In genomic region chr9:59551620-59552031, GRCm38 (mm10) we compare ENCODE assay signal across 9 mouse cellular contexts. TPM values are rescaled to one million over a fixed set of nuclear protein-coding genes. Genes with fewer than 3 reads are reported as not detected.
DNase-seq lines count a peak whose midpoint lies in the region; ATAC-seq and TF ChIP-seq lines count a peak whose summit lies in the region.
"Had no signal": no experiment of that assay in that cellular context is flagged by ENCODE, and none has a peak within 500 bp of the region (broad histone marks: within the 10 kb centered on the region; RNA-seq: fewer than 3 reads in every experiment).

No protein-coding gene starts in this region.

- H3K9ac ChIP-seq in hindbrain, embryonic 14.5 days, result no peak overlapping the region
- no peak overlapping the region for H3K9ac ChIP-seq in hindbrain, postnatal 0 days (replicated peaks; ENCODE audit: low read length)

- peaks cover 14% of the 10 kb centered on the region; the same call in 1 of the 2 replicates for H3K4me1 ChIP-seq in spleen, adult 2 months (ENCODE audit: control insufficient read depth, insufficient read depth, insufficient read length)
- H3K4me1 ChIP-seq in hindbrain, embryonic 14.5 days (replicated peaks; ENCODE audit: control insufficient read depth, insufficient read depth, low read length), result no peaks in the 10 kb centered on the region
- no peaks in the 10 kb centered on the region for H3K4me1 ChIP-seq in hindbrain, postnatal 0 days (ENCODE audit: insufficient read depth, low read length)

- H3K27ac ChIP-seq in spleen, adult 2 months (ENCODE audit: insufficient read depth, low read length), result peak overlapping the region; percentile 31; the same call in 1 of the 2 replicates
- no peak overlapping the region for H3K27ac ChIP-seq in hindbrain, embryonic 14.5 days
- no peak overlapping the region for H3K27ac ChIP-seq in hindbrain, postnatal 0 days

- no peak overlapping the region for H3K4me3 ChIP-seq in spleen, adult 2 months (ENCODE audit: extremely low read depth, insufficient read depth, insufficient read length)
- no peak overlapping the region for H3K4me3 ChIP-seq in hindbrain, embryonic 14.5 days (replicated peaks; ENCODE audit: low read length)
- no peak overlapping the region for H3K4me3 ChIP-seq in hindbrain, postnatal 0 days (ENCODE audit: low read length)
- H3K4me3 ChIP-seq: erythroblast, embryonic 14.5 days had no signal

- H3K36me3 ChIP-seq in spleen, adult 2 months (ENCODE audit: control insufficient read depth, insufficient read depth, low read length), result peaks cover 9% of the 10 kb centered on the region
- H3K36me3 ChIP-seq in hindbrain, embryonic 14.5 days (replicated peaks; ENCODE audit: control insufficient read depth, insufficient read depth), result peaks cover 21% of the 10 kb centered on the region
- peaks cover 8% of the 10 kb centered on the region; the same call in 1 of the 2 replicates for H3K36me3 ChIP-seq in hindbrain, postnatal 0 days (ENCODE audit: insufficient read depth, low read length)

- ATAC-seq in hindbrain, embryonic 14.5 days (ENCODE audit: low FRiP score), result no peak
- no peak for ATAC-seq in hindbrain, postnatal 0 days

- H3K4me2 ChIP-seq in hindbrain, embryonic 14.5 days (replicated peaks), result no peak overlapping the region
- no peak overlapping the region for H3K4me2 ChIP-seq in hindbrain, postnatal 0 days (ENCODE audit: low read depth, low read length)

- no peak for TF ChIP-seq POLR2A in spleen, adult 2 months (IDR thresholded peaks at IDR 0.05; ENCODE audit: low read depth, low read length)

- no peaks in the 10 kb centered on the region for H3K27me3 ChIP-seq in spleen, adult 2 months (ENCODE audit: control insufficient read depth, insufficient read depth, low read length)
- no peaks in the 10 kb centered on the region for H3K27me3 ChIP-seq in hindbrain, embryonic 14.5 days (ENCODE audit: control insufficient read depth, insufficient read depth, low read length)
- no peaks in the 10 kb centered on the region for H3K27me3 ChIP-seq in hindbrain, postnatal 0 days (ENCODE audit: insufficient read depth, low read length)

- 68% methylated on average over 3 of the region's 3 CpGs for WGBS in spleen, adult 2 months
- 89% methylated on average over 3 of the region's 3 CpGs for WGBS in hindbrain, embryonic 14.5 days
- WGBS in hindbrain, postnatal 0 days, result 84% methylated on average over 3 of the region's 3 CpGs

- no peak for TF ChIP-seq CTCF in spleen, adult 2 months (IDR thresholded peaks at IDR 0.05; ENCODE audit: extremely low read depth, insufficient read depth, insufficient read length, insufficient replicate concordance)
- TF ChIP-seq CTCF in hindbrain, postnatal 0 days (IDR thresholded peaks at IDR 0.05; ENCODE audit: low read depth), result no peak

- no peaks in the 10 kb centered on the region for H3K9me3 ChIP-seq in hindbrain, embryonic 14.5 days (ENCODE audit: control insufficient read depth, low read length)
- no peaks in the 10 kb centered on the region for H3K9me3 ChIP-seq in hindbrain, postnatal 0 days (ENCODE audit: low read length)

- peak; percentile 58 for DNase-seq in adrenal gland, adult 2 months
- DNase-seq in adrenal gland, postnatal 4 days (ENCODE audit: low spot score in 2 of 2), result no peak
- no peak for DNase-seq in spleen, adult 2 months (ENCODE audit: low read depth in 1 of 2, low spot score in 2 of 2)
- DNase-seq in spleen, postnatal 10 days (ENCODE audit: low spot score in 2 of 2), result no peak
- DNase-seq in lung, adult 18-20 months, result peak; percentile 79 to 86
- peak; percentile 65 for DNase-seq in testis, postnatal 14 days (ENCODE audit: low spot score)
- no peak for DNase-seq in hindbrain, embryonic 14.5 days (ENCODE audit: low spot score)
- no peak for DNase-seq in hindbrain, postnatal 0 days (ENCODE audit: low spot score)

RNA-seq across cellular contexts. Expression of gene Tmem202, which starts 12.0 kb away (rescaled TPM):
- 1 to 10 TPM; 2.5 to 3.5 TPM for total RNA-seq in adrenal gland, adult 2 months (2021)
- polyA plus RNA-seq in adrenal gland, adult 2 months (2012; rRNA removed), result 4.1 and 4.4 TPM in 2 replicates
- 1 to 10 TPM; 1.3 to 2.0 TPM for total RNA-seq in adrenal gland, postnatal 4 days (2021)
- 0.50 and 1.0 TPM in 2 replicates for polyA plus RNA-seq in spleen, adult 2 months (2012; rRNA removed)
- 0.91 and 0.96 TPM in 2 replicates for polyA plus RNA-seq in hindbrain, embryonic 14.5 days (2014; fragmentation: Nextera tagmentation; extraction: Ambion mirVana)
- total RNA-seq in hindbrain, postnatal 0 days (2014; rRNA removed), result 1.5 and 3.7 TPM in 2 replicates
- polyA plus RNA-seq in hindbrain, postnatal 0 days (2015; fragmentation: Nextera tagmentation; extraction: Ambion mirVana), result 1.1 and 1.6 TPM in 2 replicates
- polyA plus RNA-seq: erythroblast, embryonic 14.5 days had no signal

RNA-seq across cellular contexts. Expression of gene Hexa, which starts 12.3 kb away (rescaled TPM):
- 100 to 1,000 TPM; 134 to 162 TPM for total RNA-seq in adrenal gland, adult 2 months (2021)
- polyA plus RNA-seq in adrenal gland, adult 2 months (2012; rRNA removed), result 123 and 137 TPM in 2 replicates
- total RNA-seq in adrenal gland, postnatal 4 days (2021), result 10 to 100 TPM; 74.9 to 81.7 TPM
- 72.4 and 89.5 TPM in 2 replicates for polyA plus RNA-seq in spleen, adult 2 months (2012; rRNA removed)
- 66.6 and 67.2 TPM in 2 replicates for polyA plus RNA-seq in hindbrain, embryonic 14.5 days (2014; fragmentation: Nextera tagmentation; extraction: Ambion mirVana)
- 52.9 and 54.8 TPM in 2 replicates for total RNA-seq in hindbrain, postnatal 0 days (2014; rRNA removed)
- 52.7 and 53.1 TPM in 2 replicates for polyA plus RNA-seq in hindbrain, postnatal 0 days (2015; fragmentation: Nextera tagmentation; extraction: Ambion mirVana)

RNA-seq across cellular contexts. Expression of gene Celf6, which starts 26.1 kb away (rescaled TPM):
- total RNA-seq in adrenal gland, adult 2 months (2021), result 1 to 10 TPM; 3.0 to 8.6 TPM
- 3.9 and 13.9 TPM in 2 replicates for polyA plus RNA-seq in adrenal gland, adult 2 months (2012; rRNA removed)
- total RNA-seq in adrenal gland, postnatal 4 days (2021), result 10 to 100 TPM in 1 of 2 experiments, 1 to 10 TPM in 1; 8.0 to 11.5 TPM
- 0.07 TPM in 1 of 2 replicates, not detected in the other for polyA plus RNA-seq in spleen, adult 2 months (2012; rRNA removed)
- 35.8 and 36.0 TPM in 2 replicates for polyA plus RNA-seq in hindbrain, embryonic 14.5 days (2014; fragmentation: Nextera tagmentation; extraction: Ambion mirVana)
- total RNA-seq in hindbrain, postnatal 0 days (2014; rRNA removed), result 82.3 and 91.7 TPM in 2 replicates
- polyA plus RNA-seq in hindbrain, postnatal 0 days (2015; fragmentation: Nextera tagmentation; extraction: Ambion mirVana), result 40.1 and 40.9 TPM in 2 replicates
- polyA plus RNA-seq: erythroblast, embryonic 14.5 days had no signal

Comparison
In these comparisons a context has a peak if more than half of its experiments do, and no peak if none do; other contexts are left out.
1. DNase-seq: peak in adrenal gland, adult 2 months (single experiment), lung, adult 18-20 months (2 of 2) and testis, postnatal 14 days (single experiment); none in adrenal gland, postnatal 4 days (0 of 2), spleen, adult 2 months (0 of 2), spleen, postnatal 10 days (0 of 2), hindbrain, embryonic 14.5 days (single experiment) and hindbrain, postnatal 0 days (single experiment).